Mouse (Mus musculus): ENCODE measurements around the gene Dnm3. TPM values are rescaled to one million over a fixed set of nuclear protein-coding genes. Genes with fewer than 3 reads are reported as not detected.

Dnm3 gene
- total and polyA plus RNA-seq, 3 experiments, result not detected

DNA sequence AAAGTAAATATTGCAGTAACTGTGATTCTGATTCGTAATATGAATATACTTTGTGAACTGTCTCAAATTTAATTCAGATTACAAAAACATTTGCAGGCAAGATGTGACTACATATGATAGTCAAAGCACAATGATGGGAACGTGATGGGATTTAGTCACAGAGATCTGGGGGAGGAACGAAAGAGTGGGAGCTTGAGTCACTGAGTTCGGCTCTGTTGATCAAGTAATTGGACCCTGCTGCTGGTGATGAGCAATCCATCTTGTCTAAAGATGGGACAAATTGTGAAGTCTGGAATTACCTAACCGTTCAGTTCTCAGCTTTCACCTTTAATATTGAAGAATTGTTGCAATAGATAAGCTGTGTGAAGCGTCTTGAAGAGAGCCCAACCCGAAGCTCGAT lies 505.6 kb downstream of the Dnm3 start:
- H3K9ac ChIP-seq (ENCODE audit: control insufficient read depth, low read depth, low read length, poor library complexity, severe bottlenecking), result no peak overlapping the region
- H3K4me3 ChIP-seq (ENCODE audit: control insufficient read depth in 1 of 2, insufficient read depth in 1 of 2, low read depth in 2 of 2, low read length in 2 of 2), result no peak overlapping the region
- H3K27me3 ChIP-seq (ENCODE audit: control insufficient read depth in 1 of 2, insufficient read depth in 2 of 2, low read length in 2 of 2), result no peaks in the 10 kb centered on the region
- peaks cover 0 to 15% of the 10 kb centered on the region in 2 experiments; a peak in 2 of 4 replicates for H3K36me3 ChIP-seq (ENCODE audit: control insufficient read depth in 1 of 2, insufficient read depth in 2 of 2, low read length in 2 of 2)
- H3K79me2 ChIP-seq (ENCODE audit: control insufficient read depth, insufficient read depth, low read length, poor library complexity), result peaks cover 2% of the 10 kb centered on the region; the same call in 1 of the 2 replicates
- no peak for DNase-seq (ENCODE audit: low read depth, low spot score)
- TF ChIP-seq MYC (IDR thresholded peaks at IDR 0.05; ENCODE audit: low read depth, low read length), result no peak
- no peak for TF ChIP-seq NRF1 (IDR thresholded peaks at IDR 0.05; ENCODE audit: insufficient read depth, low read depth, low read length, poor library complexity, severe bottlenecking)
- TF ChIP-seq MAFK (IDR thresholded peaks at IDR 0.05; ENCODE audit: borderline replicate concordance, low read depth, low read length), result no peak
- TF ChIP-seq BHLHE40 (IDR thresholded peaks at IDR 0.05; ENCODE audit: borderline replicate concordance, low read depth, low read length), result no peak
- no peak for TF ChIP-seq RCOR1 (IDR thresholded peaks at IDR 0.05; ENCODE audit: low read depth, low read length)
- TF ChIP-seq POLR2A (IDR thresholded peaks at IDR 0.05; ENCODE audit: control insufficient read depth in 1 of 2, insufficient read depth in 1 of 2, low read depth in 1 of 2, low read length in 2 of 2, poor library complexity in 1 of 2), result no peak
- TF ChIP-seq NELFE (IDR thresholded peaks at IDR 0.05; ENCODE audit: low read depth, low read length), result no peak
- no peak for TF ChIP-seq MYB (IDR thresholded peaks at IDR 0.05; ENCODE audit: low read depth, low read length)
- no peak for TF ChIP-seq EP300 (IDR thresholded peaks at IDR 0.05; ENCODE audit: low read depth in 1 of 2, low read length in 2 of 2)
- no peak for TF ChIP-seq ETS1 (IDR thresholded peaks at IDR 0.05; ENCODE audit: low read depth, low read length)
- TF ChIP-seq SMC3 (IDR thresholded peaks at IDR 0.05; ENCODE audit: low read depth, low read length), result no peak
- no peak for TF ChIP-seq TBP (IDR thresholded peaks at IDR 0.05; ENCODE audit: low read depth, low read length)
- no peak for TF ChIP-seq MAZ (IDR thresholded peaks at IDR 0.05; ENCODE audit: low read depth, low read length)
- TF ChIP-seq MXI1 (IDR thresholded peaks at IDR 0.05; ENCODE audit: low read depth, low read length), result no peak
- TF ChIP-seq CHD2 (IDR thresholded peaks at IDR 0.05; ENCODE audit: low read length), result no peak
- TF ChIP-seq CHD1 (IDR thresholded peaks at IDR 0.05; ENCODE audit: low read depth, low read length), result no peak
- TF ChIP-seq ZKSCAN1 (IDR thresholded peaks at IDR 0.05; ENCODE audit: low read depth, low read length), result no peak
- H3K9me3 ChIP-seq (replicated peaks; ENCODE audit: insufficient read depth, low read length), result no peaks in the 10 kb centered on the region
- H3K27ac ChIP-seq (ENCODE audit: control insufficient read depth, low read depth, low read length), result no peak overlapping the region
- H3K4me1 ChIP-seq (ENCODE audit: control insufficient read depth in 1 of 2, insufficient read depth in 2 of 2, low read length in 2 of 2), result peaks cover 0 to 3% of the 10 kb centered on the region in 2 experiments; a peak in 1 of 4 replicates

DNA sequence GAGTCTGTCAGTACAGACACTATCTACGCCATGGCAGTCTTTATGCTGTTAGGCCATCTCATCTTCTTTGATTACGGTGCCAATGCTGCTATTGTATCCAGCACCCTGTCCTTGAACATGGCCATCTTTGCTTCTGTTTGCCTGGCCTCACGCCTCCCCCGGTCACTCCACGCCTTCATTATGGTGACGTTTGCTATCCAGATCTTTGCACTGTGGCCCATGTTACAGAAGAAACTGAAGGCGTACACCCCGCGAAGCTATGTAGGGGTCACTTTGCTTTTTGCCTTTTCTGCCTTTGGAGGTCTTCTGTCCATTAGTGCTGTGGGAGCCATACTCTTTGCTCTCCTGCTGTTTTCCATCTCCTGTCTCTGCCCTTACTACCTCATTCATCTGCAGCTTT lies 507.0 kb downstream of the Dnm3 start:
- TF ChIP-seq MEF2A (IDR thresholded peaks at IDR 0.05; ENCODE audit: extremely low read depth, insufficient replicate concordance, low read depth, low read length, poor library complexity, severe bottlenecking), result no peak
- peaks cover 0 to 15% of the 10 kb centered on the region in 2 experiments; a peak in 2 of 4 replicates for H3K36me3 ChIP-seq (ENCODE audit: control insufficient read depth in 1 of 2, insufficient read depth in 2 of 2, low read length in 2 of 2)
- peaks cover 2% of the 10 kb centered on the region; the same call in 1 of the 2 replicates for H3K79me2 ChIP-seq (ENCODE audit: control insufficient read depth, insufficient read depth, low read length, poor library complexity)
- H3K9me3 ChIP-seq (replicated peaks; ENCODE audit: insufficient read depth, low read length), result no peaks in the 10 kb centered on the region
- H3K27me3 ChIP-seq (ENCODE audit: control insufficient read depth in 1 of 2, insufficient read depth in 2 of 2, low read length in 2 of 2), result no peaks in the 10 kb centered on the region
- H3K9ac ChIP-seq (ENCODE audit: control insufficient read depth, low read depth, low read length, poor library complexity, severe bottlenecking), result no peak overlapping the region
- H3K4me1 ChIP-seq (ENCODE audit: control insufficient read depth in 1 of 2, insufficient read depth in 2 of 2, low read length in 2 of 2), result peaks cover 0 to 3% of the 10 kb centered on the region in 2 experiments; a peak in 1 of 4 replicates
- H3K27ac ChIP-seq (ENCODE audit: control insufficient read depth, low read depth, low read length), result no peak overlapping the region
- no peak overlapping the region for H3K4me3 ChIP-seq (ENCODE audit: control insufficient read depth in 1 of 2, insufficient read depth in 1 of 2, low read depth in 2 of 2, low read length in 2 of 2)
- DNase-seq (ENCODE audit: low read depth, low spot score), result no peak
